Mouse (Mus musculus) embryonic facial prominence, embryonic 14.5 days (tissue): ENCODE results near the gene Gstp3. TPM values are rescaled to one million over a fixed set of nuclear protein-coding genes. Genes with fewer than 3 reads are reported as not detected.

Experiments
- ATAC-seq: fragments of 200-750 bp; cut with Nextera tagmentation; 2 replicates; pipeline ENCODE4 v1.8.0; 2017; ENCODE audit warnings: low read depth, moderate number of reproducible peaks, moderate TSS enrichment
- DNase-seq: peaks from one replicate; pipeline ENCODE4 v3.0.0-alpha.2; 2015; ENCODE audit warnings: low spot score
- H3K27ac ChIP-seq: fragments of 300-500 bp; sonication (generic); replicated peaks from 2 replicates; pipeline ENCODE4 v1.5.1; 2014; ENCODE audit warnings: low read depth, mild to moderate bottlenecking, low read length, moderate library complexity
- H3K27me3 ChIP-seq: fragments of 300-500 bp; sonication (generic); replicated peaks from 2 replicates; pipeline ENCODE4 v1.6.1; 2014; ENCODE audit warnings: low read length; ENCODE audit not compliant: control insufficient read depth, insufficient read depth
- H3K36me3 ChIP-seq: fragments of 300-500 bp; sonication (generic); 2 replicates; pipeline ENCODE4 v1.6.1; 2014; ENCODE audit warnings: low read length, mixed read lengths; ENCODE audit not compliant: control insufficient read depth, insufficient read depth
- H3K4me1 ChIP-seq: fragments of 300-500 bp; sonication (generic); 2 replicates; pipeline ENCODE4 v1.6.1; 2014; ENCODE audit warnings: antibody characterized with exemption, low read length; ENCODE audit not compliant: control insufficient read depth, insufficient read depth
- H3K4me2 ChIP-seq: fragments of 300-500 bp; sonication (generic); 2 replicates; pipeline ENCODE4 v1.6.1; 2014; ENCODE audit warnings: low read depth, mild to moderate bottlenecking, low read length, moderate library complexity, mixed read lengths
- H3K4me3 ChIP-seq: fragments of 300-500 bp; sonication (generic); 2 replicates; pipeline ENCODE4 v1.5.1; 2014; ENCODE audit warnings: low read depth, mild to moderate bottlenecking, low read length
- H3K9ac ChIP-seq: fragments of 300-500 bp; sonication (generic); 2 replicates; pipeline ENCODE4 v1.6.1; 2014; ENCODE audit warnings: low read depth, mild to moderate bottlenecking, low read length, moderate library complexity, mixed read lengths
- H3K9me3 ChIP-seq: fragments of 300-500 bp; sonication (generic); 2 replicates; pipeline ENCODE4 v1.6.1; 2016; ENCODE audit warnings: low read length; ENCODE audit not compliant: control insufficient read depth
- WGBS: fragments of 180-500 bp; shearing (Covaris S2); extraction: QIAGEN DNeasy Blood & Tissue Kit; methylation state at CpG from one replicate; pipeline ENCODE4 v1.1.7; 2014; 5-methylcytosine and 5-hydroxymethylcytosine counted together
- polyA plus RNA-seq: library from polyadenylated mRNA; unstranded; fragments of >200 nt; fragmentation: Nextera tagmentation; extraction: Ambion mirVana; gene quantifications from 2 replicates; pipeline ENCODE4 v1.2.1, GENCODE M21; 2014

Gene Gstp3
- polyA plus RNA-seq, 1 experiment from 2014 or later, result 0.35 TPM

- Histone ChIP-seq H3K4me3 (no peak overlapping the region), H3K4me1 (peaks cover 7% of the 10 kb centered on the region; the same call in 1 of the 2 replicates), H3K4me2 (no peak overlapping the region), H3K27me3 (peaks cover 3% of the 10 kb centered on the region), H3K9me3 (no peaks in the 10 kb centered on the region), H3K36me3 (no peaks in the 10 kb centered on the region), H3K27ac (no peak overlapping the region), H3K9ac (no peak overlapping the region)
- DNase-seq (no peak), ATAC-seq (no peak)
- WGBS, result 67% methylated on average over 3 of the region's 3 CpGs
Measured at GRCm38 (mm10) chr19:4094348-4094747, 35.0 kb upstream of the Gstp3 start.

- no peaks in the 10 kb centered on the region for H3K9me3 ChIP-seq
- H3K27me3 ChIP-seq, result no peaks in the 10 kb centered on the region
- H3K4me2 ChIP-seq, result no peak overlapping the region
- ATAC-seq (no peak), DNase-seq (no peak)
- 72% methylated on average over 7 of the region's 7 CpGs for WGBS
- no peak overlapping the region for H3K9ac ChIP-seq
- peaks cover 4% of the 10 kb centered on the region; the same call in 1 of the 2 replicates for H3K4me1 ChIP-seq
- no peaks in the 10 kb centered on the region for H3K36me3 ChIP-seq
- H3K27ac ChIP-seq, result no peak overlapping the region
- H3K4me3 ChIP-seq, result no peak overlapping the region
Measured at GRCm38 (mm10) chr19:4093772-4094171, 34.4 kb upstream of the Gstp3 start.

GRCm38 (mm10) chr19:4092750-4093149 is 33.4 kb upstream of the Gstp3 start:
- H3K36me3 ChIP-seq, result no peaks in the 10 kb centered on the region
- DNase-seq, result no peak
- WGBS, result 90% methylated on average over 3 of the region's 3 CpGs
- H3K9me3 ChIP-seq, result no peaks in the 10 kb centered on the region
- no peak overlapping the region for H3K4me2 ChIP-seq
- H3K4me1 ChIP-seq, result peaks cover 4% of the 10 kb centered on the region; the same call in 1 of the 2 replicates
- no peak overlapping the region for H3K27ac ChIP-seq
- H3K4me3 ChIP-seq, result no peak overlapping the region
- no peak overlapping the region for H3K9ac ChIP-seq
- H3K27me3 ChIP-seq, result no peaks in the 10 kb centered on the region
- ATAC-seq, result no peak

- Histone ChIP-seq H3K36me3 (no peaks in the 10 kb centered on the region), H3K4me3 (no peak overlapping the region), H3K27me3 (no peaks in the 10 kb centered on the region), H3K9me3 (no peaks in the 10 kb centered on the region), H3K4me2 (no peak overlapping the region), H3K9ac (no peak overlapping the region), H3K4me1 (no peaks in the 10 kb centered on the region), H3K27ac (no peak overlapping the region)
- WGBS, result 58% methylated on average over 2 of the region's 2 CpGs
- no peak for DNase-seq
- no peak for ATAC-seq
Measured at GRCm38 (mm10) chr19:4091383-4091782, 32.0 kb upstream of the Gstp3 start.

GRCm38 (mm10) chr19:4090446-4090845 is 31.1 kb upstream of the Gstp3 start:
- ATAC-seq (no peak), DNase-seq (no peak)
- H3K4me2 ChIP-seq, result no peak overlapping the region
- 82% methylated on average over 3 of the region's 3 CpGs for WGBS
- no peak overlapping the region for H3K4me3 ChIP-seq
- H3K36me3 ChIP-seq, result no peaks in the 10 kb centered on the region
- no peak overlapping the region for H3K9ac ChIP-seq
- no peaks in the 10 kb centered on the region for H3K27me3 ChIP-seq
- H3K9me3 ChIP-seq, result no peaks in the 10 kb centered on the region
- H3K4me1 ChIP-seq, result no peaks in the 10 kb centered on the region
- no peak overlapping the region for H3K27ac ChIP-seq

GRCm38 (mm10) chr19:4089128-4089527 is 29.8 kb upstream of the Gstp3 start:
- no peak for ATAC-seq
- H3K4me1 ChIP-seq, result no peaks in the 10 kb centered on the region
- no peak for DNase-seq
- H3K27ac ChIP-seq, result no peak overlapping the region
- H3K27me3 ChIP-seq, result no peaks in the 10 kb centered on the region
- 69% methylated on average over 6 of the region's 6 CpGs for WGBS
- no peaks in the 10 kb centered on the region for H3K36me3 ChIP-seq
- no peak overlapping the region for H3K4me2 ChIP-seq
- H3K9me3 ChIP-seq, result no peaks in the 10 kb centered on the region
- H3K4me3 ChIP-seq, result no peak overlapping the region
- H3K9ac ChIP-seq, result no peak overlapping the region

- Histone ChIP-seq H3K4me1 (no peaks in the 10 kb centered on the region), H3K27ac (no peak overlapping the region), H3K9ac (no peak overlapping the region), H3K4me3 (no peak overlapping the region), H3K9me3 (no peaks in the 10 kb centered on the region), H3K36me3 (no peaks in the 10 kb centered on the region), H3K27me3 (no peaks in the 10 kb centered on the region), H3K4me2 (no peak overlapping the region)
- no peak for ATAC-seq
- DNase-seq, result no peak
- WGBS, result 45% methylated on average over 5 of the region's 5 CpGs
Measured at GRCm38 (mm10) chr19:4088146-4088545, 28.8 kb upstream of the Gstp3 start.

- Histone ChIP-seq H3K4me3 (no peak overlapping the region), H3K9me3 (no peaks in the 10 kb centered on the region), H3K27ac (no peak overlapping the region), H3K9ac (no peak overlapping the region), H3K27me3 (no peaks in the 10 kb centered on the region), H3K36me3 (no peaks in the 10 kb centered on the region), H3K4me2 (no peak overlapping the region), H3K4me1 (no peaks in the 10 kb centered on the region)
- ATAC-seq (no peak), DNase-seq (no peak)
- 93% methylated on average over 5 of the region's 5 CpGs for WGBS
Measured at GRCm38 (mm10) chr19:4087090-4087489, 27.7 kb upstream of the Gstp3 start.

GRCm38 (mm10) chr19:4086156-4086555 is 26.8 kb upstream of the Gstp3 start:
- no peak overlapping the region for H3K4me2 ChIP-seq

More at GRCm38 (mm10) chr19:4086156-4086555, 26.8 kb upstream of the Gstp3 start:
- WGBS, result 84% methylated on average over 15 of the region's 15 CpGs
- Histone ChIP-seq H3K4me3 (no peak overlapping the region), H3K27me3 (no peaks in the 10 kb centered on the region), H3K27ac (no peak overlapping the region), H3K4me1 (no peaks in the 10 kb centered on the region), H3K36me3 (no peaks in the 10 kb centered on the region), H3K9me3 (no peaks in the 10 kb centered on the region), H3K9ac (no peak overlapping the region)
- DNase-seq (no peak), ATAC-seq (no peak)
